Mouse (Mus musculus): ENCODE measurements around the gene Bank1. TPM values are rescaled to one million over a fixed set of nuclear protein-coding genes. Genes with fewer than 3 reads are reported as not detected.

Gene Bank1
- total RNA-seq, 1 experiment = 0.18 TPM

DNA sequence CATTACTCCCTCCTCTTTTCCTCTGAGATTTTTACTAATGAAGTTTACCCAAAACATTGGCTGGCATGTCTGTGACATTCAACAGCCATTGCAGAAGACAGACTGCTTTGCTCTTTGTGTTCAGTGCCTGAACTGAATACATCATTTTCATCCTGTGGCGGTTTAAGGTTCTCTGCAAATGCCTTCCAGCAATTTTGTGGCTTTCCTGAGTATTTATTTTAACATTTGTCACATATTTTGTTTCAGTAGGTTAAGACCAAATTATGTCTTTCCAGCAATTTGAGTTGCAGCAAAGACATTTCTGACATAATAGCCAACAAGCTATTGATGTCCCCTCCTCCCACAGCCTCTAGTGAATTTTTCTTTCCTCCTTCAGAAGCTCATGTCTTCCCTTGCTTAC is 170.3 kb downstream of the Bank1 start:
- Histone ChIP-seq H3K36me3 (ENCODE audit: control insufficient read depth, insufficient read depth, low read length, poor library complexity, severe bottlenecking) (no peaks in the 10 kb centered on the region), H3K9ac (ENCODE audit: insufficient read depth, low read depth, low read length, poor library complexity, severe bottlenecking) (no peak overlapping the region), H3K4me3 (ENCODE audit: insufficient read depth in 1 of 2, low read depth in 1 of 2, low read length in 2 of 2, poor library complexity in 1 of 2, severe bottlenecking in 1 of 2) (no peak overlapping the region), H3K9me3 (ENCODE audit: control insufficient read depth, insufficient read depth, low read depth, low read length) (no peaks in the 10 kb centered on the region), H3K27ac (ENCODE audit: insufficient read depth, low read depth, low read length, poor library complexity, severe bottlenecking) (no peak overlapping the region), H3K4me1 (ENCODE audit: control insufficient read depth in 2 of 2, insufficient read depth in 2 of 2, low read length in 2 of 2, poor library complexity in 1 of 2) (no peaks in the 10 kb centered on the region)
- DNase-seq (ENCODE audit: low read depth, low spot score) = no peak
- in situ Hi-C loops (cut with MboI; ENCODE audit: low sequenced_read_pairs in 2 of 2, unreplicated experiment in 2 of 2) = no loop called here
- TF ChIP-seq MAFK (IDR thresholded peaks at IDR 0.05; ENCODE audit: insufficient read depth, low read depth, low read length) (no peak), HCFC1 (IDR thresholded peaks at IDR 0.05; ENCODE audit: borderline replicate concordance, insufficient read depth, low read length) (no peak), ZC3H11A (IDR thresholded peaks at IDR 0.05; ENCODE audit: borderline replicate concordance, low read depth, low read length) (no peak), CHD2 (IDR thresholded peaks at IDR 0.05; ENCODE audit: low read depth, low read length) (no peak), ZNF384 (IDR thresholded peaks at IDR 0.05; ENCODE audit: low read depth, low read length) (no peak)

DNA sequence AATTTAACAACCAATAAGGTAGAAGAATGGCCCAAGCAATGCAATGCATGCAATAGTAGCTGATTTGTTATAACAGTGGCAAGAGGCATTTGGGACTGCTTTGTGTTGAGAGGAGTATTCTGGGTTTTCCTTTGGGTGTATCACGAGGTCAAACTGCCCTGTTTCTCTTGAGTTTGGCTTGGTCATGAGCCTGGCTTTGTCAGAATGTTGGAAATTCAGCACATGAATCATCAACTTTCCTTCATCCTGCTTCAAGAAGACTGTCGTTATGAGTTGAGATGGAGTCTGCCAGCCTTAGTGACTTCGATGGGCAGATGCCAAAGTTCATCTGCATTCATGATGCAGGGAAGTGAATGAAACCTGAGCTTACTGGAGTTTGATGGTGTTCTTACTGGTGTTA is 175.0 kb downstream of the Bank1 start:
- TF ChIP-seq ZNF384 (IDR thresholded peaks at IDR 0.05; ENCODE audit: low read depth, low read length) = no peak
- TF ChIP-seq ZC3H11A (IDR thresholded peaks at IDR 0.05; ENCODE audit: borderline replicate concordance, low read depth, low read length) = no peak
- no peak for TF ChIP-seq HCFC1 (IDR thresholded peaks at IDR 0.05; ENCODE audit: borderline replicate concordance, insufficient read depth, low read length)
- no peak for TF ChIP-seq CHD2 (IDR thresholded peaks at IDR 0.05; ENCODE audit: low read depth, low read length)
- no peak for TF ChIP-seq MAFK (IDR thresholded peaks at IDR 0.05; ENCODE audit: insufficient read depth, low read depth, low read length)
- Histone ChIP-seq H3K9ac (ENCODE audit: insufficient read depth, low read depth, low read length, poor library complexity, severe bottlenecking) (no peak overlapping the region), H3K27ac (ENCODE audit: insufficient read depth, low read depth, low read length, poor library complexity, severe bottlenecking) (no peak overlapping the region), H3K4me1 (ENCODE audit: control insufficient read depth in 2 of 2, insufficient read depth in 2 of 2, low read length in 2 of 2, poor library complexity in 1 of 2) (no peaks in the 10 kb centered on the region), H3K36me3 (ENCODE audit: control insufficient read depth, insufficient read depth, low read length, poor library complexity, severe bottlenecking) (no peaks in the 10 kb centered on the region), H3K9me3 (ENCODE audit: control insufficient read depth, insufficient read depth, low read depth, low read length) (no peaks in the 10 kb centered on the region), H3K4me3 (ENCODE audit: insufficient read depth in 1 of 2, low read depth in 1 of 2, low read length in 2 of 2, poor library complexity in 1 of 2, severe bottlenecking in 1 of 2) (no peak overlapping the region)
- no peak for DNase-seq (ENCODE audit: low read depth, low spot score)
- in situ Hi-C loops (cut with MboI; ENCODE audit: low sequenced_read_pairs in 2 of 2, unreplicated experiment in 2 of 2) = no loop called here

- in situ Hi-C loops (cut with MboI; ENCODE audit: low sequenced_read_pairs in 2 of 2, unreplicated experiment in 2 of 2) = no loop called here
Observed at GRCm38 (mm10) chr3:136147166-136147565, 178.7 kb downstream of the Bank1 start.

DNA sequence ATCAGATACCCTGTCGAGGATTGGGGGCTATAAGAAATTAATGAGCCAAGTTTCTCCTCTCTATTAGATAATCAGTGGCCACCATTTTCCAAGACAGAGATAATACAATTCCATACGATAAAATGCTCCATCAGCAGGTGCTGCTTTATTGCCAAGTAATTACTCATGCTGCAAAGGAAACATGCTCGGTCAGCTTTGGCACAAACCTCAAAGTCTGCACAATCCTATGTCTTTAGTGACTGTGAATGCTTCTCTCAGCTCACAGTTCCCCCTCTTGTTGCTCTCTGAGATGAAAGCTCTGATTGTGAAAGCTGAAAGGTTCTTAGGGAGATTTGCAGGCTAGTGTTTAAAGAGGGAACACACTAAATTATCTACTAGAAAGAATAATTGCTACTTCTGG is 193.9 kb downstream of the Bank1 start:
- TF ChIP-seq MAFK (IDR thresholded peaks at IDR 0.05; ENCODE audit: insufficient read depth, low read depth, low read length) (no peak), CHD2 (IDR thresholded peaks at IDR 0.05; ENCODE audit: low read depth, low read length) (no peak), HCFC1 (IDR thresholded peaks at IDR 0.05; ENCODE audit: borderline replicate concordance, insufficient read depth, low read length) (no peak), ZNF384 (IDR thresholded peaks at IDR 0.05; ENCODE audit: low read depth, low read length) (no peak), ZC3H11A (IDR thresholded peaks at IDR 0.05; ENCODE audit: borderline replicate concordance, low read depth, low read length) (no peak)
- H3K9me3 ChIP-seq (ENCODE audit: control insufficient read depth, insufficient read depth, low read depth, low read length) = no peaks in the 10 kb centered on the region
- DNase-seq (ENCODE audit: low read depth, low spot score) = no peak
- H3K27ac ChIP-seq (ENCODE audit: insufficient read depth, low read depth, low read length, poor library complexity, severe bottlenecking) = no peak overlapping the region
- H3K36me3 ChIP-seq (ENCODE audit: control insufficient read depth, insufficient read depth, low read length, poor library complexity, severe bottlenecking) = no peaks in the 10 kb centered on the region
- no peak overlapping the region for H3K4me3 ChIP-seq (ENCODE audit: insufficient read depth in 1 of 2, low read depth in 1 of 2, low read length in 2 of 2, poor library complexity in 1 of 2, severe bottlenecking in 1 of 2)
- no peaks in the 10 kb centered on the region for H3K4me1 ChIP-seq (ENCODE audit: control insufficient read depth in 2 of 2, insufficient read depth in 2 of 2, low read length in 2 of 2, poor library complexity in 1 of 2)
- in situ Hi-C loops (cut with MboI; ENCODE audit: low sequenced_read_pairs in 2 of 2, unreplicated experiment in 2 of 2) = no loop called here
- no peak overlapping the region for H3K9ac ChIP-seq (ENCODE audit: insufficient read depth, low read depth, low read length, poor library complexity, severe bottlenecking)

More at GRCm38 (mm10) chr3:136147166-136147565, 178.7 kb downstream of the Bank1 start:
- no peaks in the 10 kb centered on the region for H3K4me1 ChIP-seq (ENCODE audit: control insufficient read depth in 2 of 2, insufficient read depth in 2 of 2, low read length in 2 of 2, poor library complexity in 1 of 2)
- no peaks in the 10 kb centered on the region for H3K9me3 ChIP-seq (ENCODE audit: control insufficient read depth, insufficient read depth, low read depth, low read length)
- no peak for TF ChIP-seq HCFC1 (IDR thresholded peaks at IDR 0.05; ENCODE audit: borderline replicate concordance, insufficient read depth, low read length)
- no peak for TF ChIP-seq MAFK (IDR thresholded peaks at IDR 0.05; ENCODE audit: insufficient read depth, low read depth, low read length)
- TF ChIP-seq CHD2 (IDR thresholded peaks at IDR 0.05; ENCODE audit: low read depth, low read length) = no peak
- no peak for TF ChIP-seq ZC3H11A (IDR thresholded peaks at IDR 0.05; ENCODE audit: borderline replicate concordance, low read depth, low read length)
- no peak for TF ChIP-seq ZNF384 (IDR thresholded peaks at IDR 0.05; ENCODE audit: low read depth, low read length)
- no peaks in the 10 kb centered on the region for H3K36me3 ChIP-seq (ENCODE audit: control insufficient read depth, insufficient read depth, low read length, poor library complexity, severe bottlenecking)
- no peak overlapping the region for H3K4me3 ChIP-seq (ENCODE audit: insufficient read depth in 1 of 2, low read depth in 1 of 2, low read length in 2 of 2, poor library complexity in 1 of 2, severe bottlenecking in 1 of 2)
- H3K9ac ChIP-seq (ENCODE audit: insufficient read depth, low read depth, low read length, poor library complexity, severe bottlenecking) = no peak overlapping the region
- DNase-seq (ENCODE audit: low read depth, low spot score) = no peak
- H3K27ac ChIP-seq (ENCODE audit: insufficient read depth, low read depth, low read length, poor library complexity, severe bottlenecking) = no peak overlapping the region
